Mouse (Mus musculus) kidney, adult 18-20 months (tissue): Measurements from ENCODE around the gene Wasf2.

Experiments
- DNase-seq: peaks from one replicate; pipeline ENCODE4 v3.0.0; 2021

The Wasf2 gene

GRCm38 (mm10) chr4:133178305-133178704 lies 48.0 kb downstream of the Wasf2 start:
- DNase-seq: no peak

DNA sequence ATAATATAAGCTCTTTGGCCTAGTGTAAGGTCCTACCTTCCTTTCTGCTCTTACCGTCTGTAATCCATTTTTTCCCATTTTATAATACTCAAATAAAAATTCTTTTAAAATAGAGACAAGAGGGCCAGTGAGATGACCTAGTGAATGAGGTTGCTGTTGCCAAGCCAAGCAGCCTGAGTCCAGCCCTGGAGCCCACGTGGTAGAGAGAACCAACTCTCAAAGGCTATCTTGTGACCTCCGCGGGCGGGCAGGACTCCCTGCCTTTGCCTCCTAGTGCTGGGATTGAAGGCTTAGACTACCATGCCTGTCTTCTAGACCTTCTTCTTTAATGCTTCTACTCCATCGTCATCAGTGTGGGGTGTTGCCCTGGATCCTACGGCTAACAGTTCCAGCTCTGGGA lies 49.0 kb downstream of the Wasf2 start:
- no peak for DNase-seq

DNA sequence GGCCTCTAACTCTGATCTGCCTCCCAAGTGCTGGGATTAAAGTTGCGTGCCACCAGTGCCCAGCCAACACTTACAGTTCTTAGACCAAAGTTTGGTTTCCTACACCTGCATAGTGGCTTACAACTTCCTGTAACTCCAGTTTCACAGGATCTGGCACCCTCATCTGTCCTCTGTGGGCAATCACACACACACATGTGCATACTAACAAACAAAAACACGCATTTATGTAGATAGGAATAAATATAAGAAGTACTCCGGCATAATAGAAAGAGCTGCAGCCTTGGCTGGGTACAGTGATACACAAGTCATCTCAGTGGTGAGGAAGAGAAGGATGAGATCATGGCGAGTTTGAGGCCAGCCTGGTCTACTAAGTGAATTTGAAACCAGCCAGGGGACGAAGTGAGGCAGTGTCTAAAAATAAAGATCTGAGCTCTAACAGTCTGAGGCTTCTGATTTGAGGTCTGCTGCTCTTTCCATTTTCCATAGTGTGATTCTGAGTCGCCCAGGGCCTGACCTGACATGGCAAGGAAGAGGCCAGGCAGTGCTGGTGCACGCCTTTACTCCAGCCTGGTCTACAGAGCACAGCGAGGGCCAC lies 52.2 kb downstream of the Wasf2 start:
- DNase-seq: no peak

- DNase-seq: no peak
These were observed 54.0 kb downstream of the Wasf2 start for GRCm38 (mm10) chr4:133184031-133184897.

GRCm38 (mm10) chr4:133184898-133185665 lies 54.8 kb downstream of the Wasf2 start:
- DNase-seq: no peak

- no peak for DNase-seq
These were observed 55.6 kb downstream of the Wasf2 start for GRCm38 (mm10) chr4:133185893-133186292.

GRCm38 (mm10) chr4:133186856-133187255 lies 56.6 kb downstream of the Wasf2 start:
- DNase-seq: no peak

DNA sequence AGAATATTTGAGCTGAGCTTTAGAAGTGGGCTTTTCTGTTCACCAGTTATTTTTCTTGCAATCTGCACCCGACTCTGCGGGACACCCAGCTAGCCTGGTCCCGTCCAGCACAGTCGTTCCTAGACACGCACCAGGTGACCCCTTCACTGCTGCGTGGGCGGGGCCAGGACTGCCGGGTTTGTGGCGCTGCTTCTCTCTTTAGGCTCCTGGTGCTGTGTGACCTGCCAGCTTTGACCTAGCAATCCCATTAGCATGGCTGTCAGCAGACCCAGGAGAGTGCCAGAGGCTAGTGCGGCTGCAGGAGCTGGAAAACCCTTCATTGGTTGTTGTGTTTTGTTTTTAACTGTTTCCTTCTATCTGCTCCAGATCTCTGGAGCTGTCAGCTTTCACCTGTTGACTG lies 59.1 kb downstream of the Wasf2 start:
- no peak for DNase-seq

GRCm38 (mm10) chr4:133194482-133194881 lies 64.2 kb downstream of the Wasf2 start:
- no peak for DNase-seq

DNA sequence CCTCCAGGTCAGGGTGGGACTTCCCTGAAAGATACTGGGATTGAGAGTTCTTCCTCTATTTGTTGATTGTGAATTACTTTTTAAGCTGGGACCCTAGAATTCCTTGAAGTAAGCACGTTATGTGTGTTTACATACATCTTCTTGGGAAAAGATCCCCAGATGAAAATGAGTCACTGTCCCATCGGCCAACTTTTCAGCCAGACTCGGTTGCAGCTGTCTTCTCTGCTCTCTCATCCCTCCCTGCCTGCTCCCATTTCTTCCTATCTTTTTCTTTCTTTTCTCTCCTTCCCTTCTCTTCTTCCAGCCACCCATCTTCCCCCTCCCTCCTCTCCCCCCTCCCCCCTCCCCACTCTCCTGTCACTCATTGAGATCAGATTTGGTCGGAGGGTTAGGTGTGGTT lies 64.7 kb downstream of the Wasf2 start:
- no peak for DNase-seq

DNA sequence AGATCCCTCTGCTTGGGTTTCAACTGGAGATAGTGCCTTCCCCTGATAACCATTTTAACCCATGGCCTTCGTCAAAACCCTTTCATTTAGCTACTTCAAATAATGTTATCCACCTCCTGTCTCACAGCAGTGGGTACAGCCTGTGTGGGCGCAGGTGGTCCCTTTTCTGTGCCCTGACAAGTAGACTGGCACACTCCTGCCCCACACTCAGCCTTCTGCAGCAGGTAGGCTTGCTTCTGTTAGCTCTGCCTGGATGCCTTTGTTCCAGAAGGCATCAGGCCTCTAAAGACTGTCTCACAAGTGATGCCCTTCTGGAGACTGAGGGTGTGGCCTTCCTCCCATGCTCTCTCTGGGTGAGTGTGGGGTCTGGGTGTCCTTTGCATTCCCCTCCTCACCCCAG lies 65.8 kb downstream of the Wasf2 start:
- DNase-seq: no peak

DNA sequence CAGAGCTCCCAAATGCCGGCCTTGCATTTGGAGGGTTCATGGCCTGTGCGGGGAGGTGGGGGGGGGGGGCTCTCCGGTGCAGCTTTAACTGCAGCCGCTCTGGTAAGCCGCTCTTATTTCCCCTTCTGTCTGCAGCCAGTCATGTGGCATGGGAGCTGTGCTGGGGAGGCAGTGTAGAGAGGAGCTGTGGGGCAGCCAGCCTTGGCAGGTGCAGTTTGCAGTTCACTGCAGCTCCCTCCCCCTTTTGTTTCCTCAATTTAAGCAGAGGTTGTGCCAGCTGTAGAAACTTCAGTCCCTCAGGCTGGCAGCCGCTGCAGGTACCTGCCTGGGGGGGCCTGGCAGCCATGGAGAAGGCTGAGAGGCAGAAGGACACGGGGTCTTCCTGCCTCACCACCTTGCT lies 66.5 kb downstream of the Wasf2 start:
- DNase-seq: peak; percentile 18

DNA sequence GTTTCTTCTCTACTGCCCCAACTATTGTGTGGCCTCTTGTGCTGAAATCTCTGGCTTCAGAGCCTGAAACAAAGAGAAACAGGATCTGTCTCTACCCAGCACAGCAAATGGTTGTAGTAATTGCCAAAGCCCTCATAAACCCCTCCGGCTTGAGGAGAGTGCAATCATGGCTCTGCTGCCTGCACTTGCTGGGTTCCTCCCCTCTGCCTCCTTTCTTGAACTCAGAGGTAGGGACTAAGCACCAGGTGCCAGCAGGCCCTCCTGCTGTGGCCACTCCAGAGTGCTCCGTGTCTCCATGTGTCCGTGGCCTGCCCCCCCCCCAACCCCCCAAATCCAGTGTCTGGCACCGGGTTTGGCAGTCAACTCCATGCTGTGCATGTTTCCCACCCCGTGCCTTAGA lies 67.0 kb downstream of the Wasf2 start:
- peak; percentile 17 for DNase-seq

DNA sequence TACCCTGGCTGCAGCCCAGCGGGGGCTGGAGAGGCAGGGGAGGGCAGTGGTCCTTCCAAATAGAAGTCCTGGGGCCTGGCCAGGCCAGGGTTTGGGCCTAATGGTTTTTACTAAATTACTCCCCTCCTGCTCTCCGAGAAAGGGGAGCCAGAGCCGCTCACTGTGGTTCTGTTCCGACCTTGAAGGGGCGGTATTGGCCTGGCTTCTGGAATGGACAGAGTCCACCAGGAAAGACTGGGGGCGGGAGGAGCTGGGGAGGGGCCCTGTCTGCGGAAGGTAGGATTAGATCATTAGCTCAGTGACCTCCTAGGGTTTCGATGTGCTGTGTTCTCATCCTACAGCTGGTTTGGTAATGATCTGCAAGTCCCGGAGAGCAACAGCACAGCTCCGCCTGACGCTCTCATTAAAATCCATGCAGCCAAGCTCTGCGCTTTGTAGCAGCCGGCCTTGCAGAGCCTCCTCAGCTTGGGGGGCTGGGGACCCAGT lies 67.5 kb downstream of the Wasf2 start:
- peak; percentile 62 for DNase-seq

DNA sequence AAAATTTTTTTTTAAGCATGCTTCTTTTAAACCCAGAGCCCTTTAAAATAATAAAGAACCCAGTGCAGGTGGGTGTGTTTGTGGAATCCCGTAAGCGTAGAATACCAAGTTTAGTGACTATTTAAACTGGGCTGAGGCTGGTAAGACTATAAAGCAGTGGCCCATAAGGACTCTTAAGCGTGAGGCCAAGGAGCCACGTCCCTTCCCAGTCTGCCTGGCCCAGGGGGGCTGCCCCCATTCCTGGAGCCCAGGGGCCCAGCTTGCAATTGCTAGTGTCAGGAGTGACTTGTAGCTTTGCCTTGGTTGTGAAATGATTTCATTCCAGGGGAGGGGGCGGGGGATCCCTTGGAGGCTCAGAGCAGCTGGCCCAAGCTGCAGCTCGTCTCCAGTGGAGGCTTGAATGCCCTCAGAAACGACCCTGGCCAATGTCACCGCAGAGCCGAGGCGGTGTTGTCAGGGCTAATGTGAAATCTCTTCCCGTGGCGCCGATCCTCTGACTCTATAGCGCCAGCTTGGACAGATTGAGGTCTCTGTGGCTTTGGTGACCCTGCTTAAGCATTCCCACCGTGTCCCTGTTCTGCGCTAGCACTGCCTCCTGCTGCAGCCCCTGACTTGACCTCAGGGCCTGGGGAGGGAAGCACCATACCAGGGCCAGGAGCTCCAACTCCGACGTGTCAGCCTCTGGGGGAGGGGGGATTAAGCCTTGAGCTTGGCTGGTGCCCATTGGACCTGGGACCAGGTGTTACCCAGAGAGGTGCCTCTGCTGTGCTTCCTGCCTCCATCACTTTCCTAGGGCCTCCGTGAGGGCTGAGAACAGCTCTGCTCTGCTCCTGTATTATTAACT lies 68.3 kb downstream of the Wasf2 start:
- DNase-seq: no peak

DNA sequence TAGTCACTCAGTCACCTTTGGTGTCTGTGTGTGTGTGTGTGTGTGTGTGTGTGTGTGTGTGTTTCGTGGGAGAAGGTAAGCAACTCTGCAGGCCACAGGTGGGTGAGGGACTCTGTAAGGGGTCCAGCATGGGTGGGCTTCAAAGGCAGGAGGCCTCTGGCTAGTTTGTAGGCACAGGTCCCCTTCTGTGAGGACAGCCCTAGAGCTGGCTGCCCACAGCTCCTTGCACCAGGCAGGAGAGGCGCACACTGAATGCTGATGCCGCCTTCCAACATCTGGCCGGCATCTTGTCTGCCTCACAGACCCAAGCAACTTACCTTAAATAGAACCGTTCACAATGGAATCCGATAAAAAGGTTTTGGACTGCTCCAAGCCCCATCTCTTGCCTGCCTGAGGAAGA lies 69.4 kb downstream of the Wasf2 start:
- no peak for DNase-seq

- peak; percentile 35 for DNase-seq
These were observed 70.0 kb downstream of the Wasf2 start for GRCm38 (mm10) chr4:133200343-133200742.

DNA sequence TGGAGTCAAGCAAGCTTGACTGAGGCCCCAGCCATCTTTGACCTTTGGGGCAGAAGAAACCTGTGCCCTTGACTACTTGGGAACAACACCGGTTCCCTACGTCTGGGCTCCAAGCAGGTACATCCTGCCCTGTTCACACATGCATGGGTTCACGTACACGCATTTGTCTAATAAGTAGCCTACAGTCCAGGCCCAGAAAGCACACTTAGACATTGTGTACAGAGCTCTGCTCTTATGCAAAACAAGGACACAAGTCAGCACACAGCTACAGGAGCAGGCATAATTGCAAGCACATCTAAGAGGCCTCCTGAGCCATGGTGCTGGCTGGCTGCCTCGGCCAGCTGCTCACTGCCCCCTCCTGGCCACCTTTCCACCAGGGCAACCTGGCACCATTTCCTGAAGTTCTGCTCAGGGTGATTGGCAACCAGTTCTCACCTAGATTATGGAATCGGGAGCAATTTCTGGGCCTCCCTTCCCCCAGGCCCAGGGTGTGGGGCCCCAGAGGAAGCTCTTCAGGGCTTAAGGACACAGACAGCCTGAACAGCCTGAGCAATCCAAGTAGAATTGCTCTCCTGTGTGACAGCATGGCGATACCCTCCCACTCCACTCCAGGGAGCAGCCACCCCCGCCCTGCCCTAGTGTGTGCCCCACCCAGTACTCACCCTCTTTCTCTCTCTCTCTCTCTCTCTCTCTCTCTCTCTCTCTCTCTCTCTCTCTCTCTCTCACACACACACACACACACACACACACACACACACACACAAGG lies 70.9 kb downstream of the Wasf2 start:
- DNase-seq: peak; percentile 88

GRCm38 (mm10) chr4:133202254-133202653 lies 71.9 kb downstream of the Wasf2 start:
- no peak for DNase-seq

DNA sequence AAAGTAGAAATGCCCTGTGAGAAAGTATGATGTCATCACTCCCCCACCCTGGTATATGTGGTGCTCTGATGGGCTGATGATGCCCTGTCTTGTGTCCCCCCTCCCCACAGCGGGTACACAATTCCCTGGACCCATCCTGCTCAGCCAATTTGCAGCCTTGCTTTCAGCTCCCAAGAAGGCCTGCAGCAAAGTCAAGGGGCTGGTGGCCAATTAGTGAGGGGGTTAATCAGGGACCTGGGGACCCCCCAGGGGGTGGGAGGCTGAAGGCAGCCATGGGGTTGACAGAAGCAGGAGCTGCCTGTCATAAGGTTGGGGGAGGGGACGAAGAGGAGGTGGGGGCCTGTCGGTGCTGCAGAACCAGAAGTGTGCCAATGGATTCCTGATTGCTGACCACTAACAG lies 73.3 kb downstream of the Wasf2 start:
- DNase-seq: no peak

DNA sequence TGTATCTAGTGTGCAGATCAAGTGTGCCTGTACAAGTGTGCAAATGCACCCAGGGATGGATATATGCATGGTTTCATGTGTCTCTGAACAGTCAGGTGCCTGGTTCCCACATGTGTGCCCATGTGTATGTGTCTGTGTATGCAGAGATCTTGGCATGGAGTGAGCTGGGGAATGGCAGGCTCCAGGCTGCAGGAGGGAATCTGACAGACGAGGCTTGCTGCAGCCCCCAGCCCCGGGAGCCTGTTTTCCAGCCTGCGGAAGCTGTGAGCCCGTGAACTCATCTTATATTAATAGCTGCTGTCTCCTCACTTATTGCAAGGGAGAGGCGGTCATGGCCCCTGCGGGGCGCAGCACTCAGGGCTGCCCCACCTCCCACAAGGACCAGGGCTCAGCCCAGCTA lies 74.1 kb downstream of the Wasf2 start:
- no peak for DNase-seq

DNA sequence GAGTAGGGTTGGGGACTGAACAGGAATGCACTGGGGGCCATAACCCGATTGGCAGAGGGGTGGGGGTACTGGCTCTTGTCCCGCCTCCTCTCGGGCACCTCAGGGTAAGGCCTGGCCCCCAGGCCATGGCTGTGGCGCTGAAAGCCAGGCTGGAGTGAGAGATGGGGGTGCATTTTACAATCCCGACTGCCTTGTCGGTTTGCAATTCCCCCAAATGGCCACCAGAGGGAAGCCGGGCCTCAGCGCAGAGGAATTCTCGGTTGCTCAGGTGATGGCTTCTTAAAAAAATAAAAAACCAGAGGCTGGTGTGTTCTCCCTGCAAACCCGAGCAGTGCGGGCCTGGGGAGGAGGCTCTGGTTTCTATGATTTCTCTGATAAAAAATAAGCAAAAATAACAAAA lies 79.1 kb downstream of the Wasf2 start:
- peak; percentile 54 for DNase-seq
